Mouse (Mus musculus): ENCODE measurements around the gene Slamf6. TPM values are rescaled to one million over a fixed set of nuclear protein-coding genes. Genes with fewer than 3 reads are reported as not detected.

The Slamf6 gene
- polyA plus RNA-seq, 1 experiment from 2014 or later = 0.12 TPM

DNA sequence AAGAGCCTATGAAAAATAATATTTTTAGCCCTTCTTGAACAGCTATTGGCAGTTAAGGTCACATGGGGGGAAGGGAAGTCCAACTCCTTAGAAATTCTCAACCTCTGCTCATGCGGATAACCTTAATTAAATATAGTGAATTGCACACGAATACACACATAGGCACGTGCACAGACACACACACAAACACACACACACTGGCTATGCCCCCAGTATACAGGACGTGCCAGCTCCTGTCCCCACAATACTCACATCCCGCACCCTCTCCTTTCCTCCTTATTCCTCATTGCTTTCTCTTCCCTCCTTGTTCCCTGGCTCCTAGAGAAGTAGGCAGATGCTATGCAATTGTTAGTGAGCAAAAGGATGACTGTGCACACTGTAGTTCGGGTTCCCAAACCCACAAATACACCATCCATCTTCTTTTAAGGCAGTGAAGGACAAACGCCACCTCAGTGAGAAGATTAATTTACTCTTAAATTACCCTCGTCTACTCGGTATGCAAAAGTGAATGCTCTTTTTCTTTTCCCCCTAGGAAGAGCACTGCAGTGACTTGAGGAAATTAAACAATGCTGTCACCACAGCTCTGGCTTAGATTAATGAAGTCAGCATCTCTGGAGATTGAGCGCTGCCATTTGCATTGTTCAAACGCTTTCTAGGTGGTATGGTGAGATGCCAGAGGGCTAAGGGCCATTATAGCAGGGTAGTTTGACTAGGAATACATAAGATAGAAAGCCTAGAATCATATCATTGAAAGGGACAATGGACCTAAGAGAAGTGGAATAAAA lies 31.0 kb downstream of the Slamf6 start:
- no peak overlapping the region for H3K4me3 ChIP-seq (ENCODE audit: low read length)
- no peak overlapping the region for H3K27ac ChIP-seq (ENCODE audit: low read depth, low read length)
- H3K4me2 ChIP-seq (replicated peaks; ENCODE audit: low read depth, low read length) = no peak overlapping the region
- H3K9me3 ChIP-seq (ENCODE audit: control insufficient read depth, low read length) = no peaks in the 10 kb centered on the region
- no peak for ATAC-seq (ENCODE audit: low FRiP score, low TSS enrichment)
- H3K9ac ChIP-seq (ENCODE audit: low read depth, low read length) = no peak overlapping the region
- no peaks in the 10 kb centered on the region for H3K36me3 ChIP-seq (ENCODE audit: control insufficient read depth, insufficient read depth, low read length)
- H3K4me1 ChIP-seq (ENCODE audit: control insufficient read depth, insufficient read depth, low read length) = no peaks in the 10 kb centered on the region
- WGBS = 74% methylated on average over 11 of the region's 11 CpGs
- H3K27me3 ChIP-seq (ENCODE audit: control insufficient read depth, insufficient read depth, low read length) = no peaks in the 10 kb centered on the region

DNA sequence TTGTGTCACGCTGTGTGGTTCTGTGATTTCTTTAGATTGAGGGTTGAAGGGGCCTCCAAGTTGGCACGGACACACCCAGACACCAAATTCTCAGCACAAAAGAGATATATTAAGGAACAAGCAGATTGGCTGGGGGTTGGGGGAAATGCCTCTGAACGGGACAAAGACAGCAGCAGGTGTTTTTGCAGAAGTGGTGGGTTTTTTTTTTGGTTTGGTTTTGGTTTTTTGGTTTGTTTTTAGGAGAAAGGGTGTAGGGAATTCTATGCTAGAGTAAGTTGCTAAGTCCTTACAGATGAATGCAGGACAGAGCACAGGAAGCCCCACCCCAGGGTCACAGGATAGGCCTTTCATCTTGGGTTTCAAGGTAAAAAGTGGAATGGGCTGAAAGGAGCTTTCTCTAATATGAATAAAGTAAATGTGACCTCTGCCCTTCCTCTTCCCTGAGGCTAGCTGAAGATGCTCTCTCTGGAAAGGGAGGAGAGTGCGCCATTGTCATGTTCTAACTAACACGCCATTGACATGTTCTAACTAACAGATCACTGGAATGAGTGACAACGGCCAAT lies 31.7 kb downstream of the Slamf6 start:
- WGBS = 88% methylated on average over 6 of the region's 6 CpGs
- H3K36me3 ChIP-seq (ENCODE audit: control insufficient read depth, insufficient read depth, low read length) = no peaks in the 10 kb centered on the region
- H3K27ac ChIP-seq (ENCODE audit: low read depth, low read length) = no peak overlapping the region
- H3K9me3 ChIP-seq (ENCODE audit: control insufficient read depth, low read length) = no peaks in the 10 kb centered on the region
- no peak for ATAC-seq (ENCODE audit: low FRiP score, low TSS enrichment)
- H3K27me3 ChIP-seq (ENCODE audit: control insufficient read depth, insufficient read depth, low read length) = no peaks in the 10 kb centered on the region
- H3K4me2 ChIP-seq (replicated peaks; ENCODE audit: low read depth, low read length) = no peak overlapping the region
- no peaks in the 10 kb centered on the region for H3K4me1 ChIP-seq (ENCODE audit: control insufficient read depth, insufficient read depth, low read length)
- no peak overlapping the region for H3K9ac ChIP-seq (ENCODE audit: low read depth, low read length)
- no peak overlapping the region for H3K4me3 ChIP-seq (ENCODE audit: low read length)

DNA sequence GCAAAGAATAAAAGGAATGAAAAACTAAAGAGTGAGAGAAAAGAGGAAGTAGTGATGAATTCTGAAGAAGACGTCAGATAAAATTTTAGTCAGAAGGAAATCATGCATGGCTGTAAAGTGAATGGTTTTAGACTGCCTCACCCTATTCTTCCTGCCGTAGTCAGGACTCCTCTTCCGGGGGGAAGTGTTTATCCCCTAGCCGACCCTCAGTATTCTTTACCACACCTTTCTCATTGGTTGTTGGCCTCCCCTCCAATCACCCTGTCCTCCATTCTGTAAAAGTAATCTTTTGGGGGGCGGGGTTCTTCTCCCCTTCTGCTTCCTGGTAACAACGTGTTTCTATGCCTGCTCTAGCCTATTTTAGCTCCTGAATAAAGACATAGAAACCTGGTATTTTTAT lies 37.8 kb downstream of the Slamf6 start:
- WGBS = 68% methylated on average over 6 of the region's 6 CpGs
- Histone ChIP-seq H3K9ac (ENCODE audit: low read depth, low read length) (no peak overlapping the region), H3K27me3 (ENCODE audit: control insufficient read depth, insufficient read depth, low read length) (no peaks in the 10 kb centered on the region), H3K36me3 (ENCODE audit: control insufficient read depth, insufficient read depth, low read length) (no peaks in the 10 kb centered on the region), H3K4me3 (ENCODE audit: low read length) (no peak overlapping the region), H3K27ac (ENCODE audit: low read depth, low read length) (no peak overlapping the region), H3K4me1 (ENCODE audit: control insufficient read depth, insufficient read depth, low read length) (no peaks in the 10 kb centered on the region), H3K4me2 (replicated peaks; ENCODE audit: low read depth, low read length) (no peak overlapping the region), H3K9me3 (ENCODE audit: control insufficient read depth, low read length) (no peaks in the 10 kb centered on the region)
- ATAC-seq (ENCODE audit: low FRiP score, low TSS enrichment) = no peak

DNA sequence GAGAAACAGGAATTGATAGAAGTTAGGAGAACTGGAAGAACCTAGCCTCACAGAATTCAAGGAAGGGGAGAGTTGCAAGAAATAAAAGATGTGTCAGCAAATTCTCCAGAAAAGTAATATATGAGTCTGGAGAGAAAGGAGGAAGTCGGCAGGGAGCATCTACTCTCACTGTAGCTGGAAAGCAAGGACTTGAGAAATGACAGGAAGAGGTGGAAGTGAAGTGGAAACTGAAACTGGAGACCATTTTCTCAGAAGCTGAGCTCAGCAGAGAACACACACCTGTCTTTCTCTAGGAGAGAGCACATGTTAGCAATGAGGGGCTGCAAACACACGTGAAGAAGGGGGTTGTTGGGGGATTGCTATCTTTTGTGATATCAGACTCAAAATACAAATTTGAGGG lies 40.1 kb downstream of the Slamf6 start:
- Histone ChIP-seq H3K27me3 (ENCODE audit: control insufficient read depth, insufficient read depth, low read length) (no peaks in the 10 kb centered on the region), H3K9ac (ENCODE audit: low read depth, low read length) (no peak overlapping the region), H3K4me3 (ENCODE audit: low read length) (no peak overlapping the region), H3K27ac (ENCODE audit: low read depth, low read length) (no peak overlapping the region), H3K4me2 (replicated peaks; ENCODE audit: low read depth, low read length) (no peak overlapping the region), H3K36me3 (ENCODE audit: control insufficient read depth, insufficient read depth, low read length) (no peaks in the 10 kb centered on the region), H3K9me3 (ENCODE audit: control insufficient read depth, low read length) (no peaks in the 10 kb centered on the region), H3K4me1 (ENCODE audit: control insufficient read depth, insufficient read depth, low read length) (no peaks in the 10 kb centered on the region)
- 56% methylated on average over 2 of the region's 2 CpGs for WGBS
- ATAC-seq (ENCODE audit: low FRiP score, low TSS enrichment) = no peak

DNA sequence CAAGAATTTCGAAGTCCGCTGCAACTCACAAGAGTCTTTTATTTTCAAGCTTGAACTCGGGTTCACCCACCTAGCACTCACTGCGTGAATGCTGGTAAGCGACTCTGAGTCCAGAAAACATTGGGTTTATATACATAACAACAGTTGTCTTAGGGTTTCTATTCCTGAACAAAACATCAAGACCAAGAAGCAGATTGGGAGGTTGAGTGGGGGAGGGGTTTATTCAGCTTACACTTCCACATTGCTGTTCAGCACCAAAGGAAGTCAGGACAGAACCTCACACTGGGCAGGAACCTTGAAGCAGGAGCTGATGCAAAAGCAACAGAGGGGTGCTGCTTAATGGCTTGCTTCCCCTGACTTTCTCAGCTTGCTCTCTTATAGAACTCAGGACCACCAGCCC lies 43.4 kb downstream of the Slamf6 start:
- 94% methylated on average over 5 of the region's 5 CpGs for WGBS
- H3K27me3 ChIP-seq (ENCODE audit: control insufficient read depth, insufficient read depth, low read length) = no peaks in the 10 kb centered on the region

DNA sequence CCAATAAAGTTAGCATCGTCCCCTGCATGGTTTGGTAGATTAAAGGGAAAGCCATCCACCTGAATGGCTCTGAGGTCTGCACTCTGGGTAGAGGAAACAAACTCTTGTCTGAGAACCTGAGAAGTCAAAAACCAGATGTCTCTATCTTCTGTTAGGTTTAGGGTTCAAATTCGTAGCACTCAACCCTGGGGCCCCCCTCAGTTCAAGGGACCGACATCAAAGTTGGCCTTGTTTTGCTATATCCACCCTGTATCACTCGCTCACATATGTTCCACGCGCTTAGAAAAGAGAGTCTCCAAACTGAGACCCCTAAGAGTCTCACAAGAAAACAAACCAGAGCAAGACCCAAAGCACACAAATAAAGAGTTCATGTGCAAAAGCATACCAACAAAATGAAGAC lies 44.4 kb downstream of the Slamf6 start:
- Histone ChIP-seq H3K27ac (ENCODE audit: low read depth, low read length) (no peak overlapping the region), H3K4me2 (replicated peaks; ENCODE audit: low read depth, low read length) (no peak overlapping the region), H3K4me3 (ENCODE audit: low read length) (no peak overlapping the region), H3K36me3 (ENCODE audit: control insufficient read depth, insufficient read depth, low read length) (no peaks in the 10 kb centered on the region), H3K4me1 (ENCODE audit: control insufficient read depth, insufficient read depth, low read length) (no peaks in the 10 kb centered on the region), H3K27me3 (ENCODE audit: control insufficient read depth, insufficient read depth, low read length) (no peaks in the 10 kb centered on the region), H3K9me3 (ENCODE audit: control insufficient read depth, low read length) (no peaks in the 10 kb centered on the region), H3K9ac (ENCODE audit: low read depth, low read length) (no peak overlapping the region)
- ATAC-seq (ENCODE audit: low FRiP score, low TSS enrichment) = no peak
- WGBS = 85% methylated on average over 6 of the region's 6 CpGs

More for the DNA sequence above, 43.4 kb downstream of the Slamf6 start:
- no peak overlapping the region for H3K9ac ChIP-seq (ENCODE audit: low read depth, low read length)
- no peak overlapping the region for H3K27ac ChIP-seq (ENCODE audit: low read depth, low read length)
- no peaks in the 10 kb centered on the region for H3K9me3 ChIP-seq (ENCODE audit: control insufficient read depth, low read length)
- H3K4me1 ChIP-seq (ENCODE audit: control insufficient read depth, insufficient read depth, low read length) = no peaks in the 10 kb centered on the region
- no peak for ATAC-seq (ENCODE audit: low FRiP score, low TSS enrichment)
- no peaks in the 10 kb centered on the region for H3K36me3 ChIP-seq (ENCODE audit: control insufficient read depth, insufficient read depth, low read length)
- H3K4me3 ChIP-seq (ENCODE audit: low read length) = no peak overlapping the region
- H3K4me2 ChIP-seq (replicated peaks; ENCODE audit: low read depth, low read length) = no peak overlapping the region

DNA sequence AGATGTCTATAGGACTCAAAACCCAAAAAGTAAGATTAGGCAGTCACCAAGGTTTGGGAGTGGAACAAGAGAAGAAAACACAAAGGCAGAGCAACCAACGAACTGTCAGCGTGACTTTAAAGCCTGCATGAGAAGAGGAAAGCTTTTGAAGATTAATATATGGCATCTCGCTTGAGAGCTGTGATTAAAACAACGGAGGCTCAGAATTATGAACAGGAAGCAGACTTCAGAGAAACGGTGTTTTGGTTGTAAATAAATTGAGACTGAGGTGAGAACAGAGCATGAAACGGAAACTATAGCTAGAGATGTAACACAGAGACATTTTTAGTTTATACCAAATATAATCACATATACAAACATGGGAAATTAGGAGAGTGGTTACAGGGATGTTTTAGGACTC lies 46.3 kb downstream of the Slamf6 start:
- Histone ChIP-seq H3K9ac (ENCODE audit: low read depth, low read length) (no peak overlapping the region), H3K27me3 (ENCODE audit: control insufficient read depth, insufficient read depth, low read length) (no peaks in the 10 kb centered on the region), H3K4me3 (ENCODE audit: low read length) (no peak overlapping the region), H3K36me3 (ENCODE audit: control insufficient read depth, insufficient read depth, low read length) (no peaks in the 10 kb centered on the region), H3K4me1 (ENCODE audit: control insufficient read depth, insufficient read depth, low read length) (no peaks in the 10 kb centered on the region), H3K27ac (ENCODE audit: low read depth, low read length) (no peak overlapping the region), H3K9me3 (ENCODE audit: control insufficient read depth, low read length) (no peaks in the 10 kb centered on the region), H3K4me2 (replicated peaks; ENCODE audit: low read depth, low read length) (no peak overlapping the region)
- no peak for ATAC-seq (ENCODE audit: low FRiP score, low TSS enrichment)
- WGBS = 57% methylated on average over 6 of the region's 6 CpGs

DNA sequence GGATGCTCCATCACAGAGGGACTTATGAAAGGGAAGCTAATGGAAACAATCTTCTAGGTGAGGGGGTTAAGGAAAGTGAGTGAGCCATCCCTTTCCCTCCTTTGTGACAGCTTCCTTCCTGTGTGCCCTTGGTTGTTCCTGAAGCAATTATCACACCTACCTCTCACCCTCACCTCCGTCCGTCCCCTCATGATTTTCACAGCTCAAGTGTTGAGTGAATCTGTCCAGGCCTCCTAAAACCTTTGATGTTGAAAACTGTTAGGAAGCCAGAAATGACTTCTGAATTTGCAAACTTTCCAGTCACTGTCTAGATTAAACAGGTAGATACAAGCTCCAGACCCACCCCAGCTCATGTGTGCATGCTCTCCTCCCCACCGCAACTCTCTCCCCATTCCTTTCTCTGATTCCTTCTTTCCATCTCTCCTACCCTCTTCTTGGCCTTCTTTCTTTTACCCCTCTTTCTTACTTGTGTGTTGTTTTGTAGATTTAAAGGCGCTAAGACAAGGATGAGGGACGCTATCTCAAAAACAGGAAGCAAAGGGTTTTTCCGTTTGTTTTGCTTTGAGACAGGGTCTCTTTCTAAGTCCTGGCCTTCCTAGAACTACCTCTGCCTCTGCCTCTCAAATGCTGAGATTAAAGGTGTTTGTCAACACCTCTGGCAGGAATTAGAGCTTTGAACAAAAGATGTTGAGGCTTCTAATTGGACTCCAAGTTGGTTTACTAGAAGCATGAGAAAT lies 48.9 kb downstream of the Slamf6 start:
- Histone ChIP-seq H3K36me3 (ENCODE audit: control insufficient read depth, insufficient read depth, low read length) (no peaks in the 10 kb centered on the region), H3K27me3 (ENCODE audit: control insufficient read depth, insufficient read depth, low read length) (no peaks in the 10 kb centered on the region), H3K4me3 (ENCODE audit: low read length) (no peak overlapping the region), H3K27ac (ENCODE audit: low read depth, low read length) (no peak overlapping the region), H3K9ac (ENCODE audit: low read depth, low read length) (no peak overlapping the region), H3K4me1 (ENCODE audit: control insufficient read depth, insufficient read depth, low read length) (no peaks in the 10 kb centered on the region), H3K4me2 (replicated peaks; ENCODE audit: low read depth, low read length) (no peak overlapping the region), H3K9me3 (ENCODE audit: control insufficient read depth, low read length) (no peaks in the 10 kb centered on the region)
- 74% methylated on average over 6 of the region's 6 CpGs for WGBS
- no peak for ATAC-seq (ENCODE audit: low FRiP score, low TSS enrichment)

DNA sequence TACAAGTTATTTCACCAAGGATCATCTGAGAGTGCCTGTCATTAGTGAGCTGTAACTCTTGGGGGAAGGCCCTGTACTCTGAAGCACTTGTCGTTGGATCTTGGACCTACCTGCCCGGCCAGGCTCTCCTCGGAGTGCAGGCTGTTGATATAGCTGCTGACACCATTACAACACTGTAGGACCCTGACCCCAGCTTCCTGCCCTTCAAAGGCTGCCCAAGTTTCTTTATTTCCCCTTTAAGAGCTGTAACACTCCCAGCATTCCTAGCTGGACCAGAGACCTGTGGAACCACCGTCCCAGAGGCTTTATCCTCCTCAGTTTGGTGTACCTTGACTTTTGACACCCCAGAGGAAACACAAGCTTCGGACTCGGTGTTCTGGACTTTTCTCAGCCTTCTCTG lies 51.9 kb downstream of the Slamf6 start:
- H3K36me3 ChIP-seq (ENCODE audit: control insufficient read depth, insufficient read depth, low read length) = no peaks in the 10 kb centered on the region
- no peaks in the 10 kb centered on the region for H3K4me1 ChIP-seq (ENCODE audit: control insufficient read depth, insufficient read depth, low read length)
- 74% methylated on average over 6 of the region's 6 CpGs for WGBS
- H3K4me2 ChIP-seq (replicated peaks; ENCODE audit: low read depth, low read length) = no peak overlapping the region
- H3K4me3 ChIP-seq (ENCODE audit: low read length) = no peak overlapping the region
- H3K27me3 ChIP-seq (ENCODE audit: control insufficient read depth, insufficient read depth, low read length) = no peaks in the 10 kb centered on the region
- no peak overlapping the region for H3K27ac ChIP-seq (ENCODE audit: low read depth, low read length)
- no peaks in the 10 kb centered on the region for H3K9me3 ChIP-seq (ENCODE audit: control insufficient read depth, low read length)
- ATAC-seq (ENCODE audit: low FRiP score, low TSS enrichment) = no peak
- H3K9ac ChIP-seq (ENCODE audit: low read depth, low read length) = no peak overlapping the region

All from kidney, embryonic 14.5 days (tissue).